Mouse (Mus musculus) liver, postnatal 0 days (tissue): ENCODE results near the gene Gm10065. TPM values are rescaled to one million over a fixed set of nuclear protein-coding genes. Genes with fewer than 3 reads are reported as not detected.
"Not testable (repeated sequence)": the region's sequence is repeated elsewhere in the genome, so short reads cannot be mapped to it uniquely, and the experiment has no call there.

ENCODE experiments used
- ATAC-seq: fragments of 200-750 bp; cut with Nextera tagmentation; 2 replicates; pipeline ENCODE4 v1.8.0; 2017; ENCODE audit warnings: mild to moderate bottlenecking, moderate library complexity
- DNase-seq: peaks from one replicate; pipeline ENCODE4 v3.0.0-alpha.2; 2016
- H3K27ac ChIP-seq: fragments of 300-500 bp; sonication (generic); 2 replicates; pipeline ENCODE4 v1.5.1; 2014; ENCODE audit warnings: antibody characterized with exemption, moderate library complexity, mild to moderate bottlenecking, low read depth
- H3K27me3 ChIP-seq: fragments of 300-500 bp; sonication (generic); 2 replicates; pipeline ENCODE4 v1.6.1; 2014; ENCODE audit warnings: low read length, control low read depth, mixed read lengths; ENCODE audit not compliant: insufficient read depth
- H3K36me3 ChIP-seq: fragments of 300-500 bp; sonication (generic); replicated peaks from 2 replicates; pipeline ENCODE4 v1.6.1; 2014; ENCODE audit warnings: mild to moderate bottlenecking, control low read depth, low read length, moderate library complexity, mixed read lengths; ENCODE audit not compliant: insufficient read depth
- H3K4me1 ChIP-seq: fragments of 300-500 bp; sonication (generic); 2 replicates; pipeline ENCODE4 v1.6.1; 2014; ENCODE audit warnings: antibody characterized with exemption, mild to moderate bottlenecking, control low read depth; ENCODE audit not compliant: insufficient read depth
- H3K4me2 ChIP-seq: fragments of 300-500 bp; sonication (generic); 2 replicates; pipeline ENCODE4 v1.6.1; 2014; ENCODE audit warnings: low read depth, mild to moderate bottlenecking, low read length, moderate library complexity, mixed read lengths
- H3K4me3 ChIP-seq: fragments of 300-500 bp; sonication (generic); 2 replicates; pipeline ENCODE4 v1.5.1; 2014; ENCODE audit warnings: low read depth, low read length
- H3K9ac ChIP-seq: fragments of 300-500 bp; sonication (generic); replicated peaks from 2 replicates; pipeline ENCODE4 v1.6.1; 2014; ENCODE audit warnings: mild to moderate bottlenecking, moderate library complexity
- H3K9me3 ChIP-seq: fragments of 300-500 bp; sonication (generic); 2 replicates; pipeline ENCODE4 v1.6.1; 2016; ENCODE audit warnings: mild to moderate bottlenecking, control low read depth, low read length, mixed read lengths
- CTCF ChIP-seq: sonication (generic); IDR thresholded peaks from 2 replicates; pipeline ENCODE4 v1.5.1; 2016; ENCODE audit warnings: antibody characterized with exemption, low read depth
- EP300 ChIP-seq: IDR thresholded peaks from 2 replicates; pipeline ENCODE4 v1.6.1; 2016; ENCODE audit warnings: antibody characterized with exemption, low read depth, mild to moderate bottlenecking
- WGBS: fragments of 180-500 bp; shearing (Covaris S2); extraction: QIAGEN DNeasy Blood & Tissue Kit; methylation state at CpG from one replicate; pipeline ENCODE4 v1.1.7; 2014; ENCODE audit not compliant: insufficient replicate concordance; 5-methylcytosine and 5-hydroxymethylcytosine counted together
- polyA plus RNA-seq: library from polyadenylated mRNA; unstranded; fragments of >200 nt; fragmentation: Nextera tagmentation; extraction: Ambion mirVana; gene quantifications from 2 replicates; pipeline ENCODE4 v1.2.1, GENCODE M21; 2015

Gm10065 gene
- polyA plus RNA-seq, result not detected in 2 replicates

GRCm38 (mm10) chr13:21478759-21479670, at the start of gene Gm10065, which contains the start of gene Zkscan4:
Gene Gm10065 (minus strand): TSS chr13:21479441.
Gene Zkscan4 (plus strand): TSS chr13:21478907.
- not testable (repeated sequence) for H3K4me1 ChIP-seq, H3K36me3 ChIP-seq, H3K9me3 ChIP-seq, H3K27me3 ChIP-seq
- WGBS, result 4% methylated on average over 25 of the region's 31 CpGs
- Histone ChIP-seq H3K4me2 (peak within 1 kb of the TSS; percentile 83), H3K27ac (peak within 1 kb of the TSS; percentile 84), H3K9ac (peak within 1 kb of the TSS; percentile 41), H3K4me3 (peak within 1 kb of the TSS; percentile 52)
- peak; percentile 89 for ATAC-seq
- DNase-seq, result peak; percentile 56

DNA sequence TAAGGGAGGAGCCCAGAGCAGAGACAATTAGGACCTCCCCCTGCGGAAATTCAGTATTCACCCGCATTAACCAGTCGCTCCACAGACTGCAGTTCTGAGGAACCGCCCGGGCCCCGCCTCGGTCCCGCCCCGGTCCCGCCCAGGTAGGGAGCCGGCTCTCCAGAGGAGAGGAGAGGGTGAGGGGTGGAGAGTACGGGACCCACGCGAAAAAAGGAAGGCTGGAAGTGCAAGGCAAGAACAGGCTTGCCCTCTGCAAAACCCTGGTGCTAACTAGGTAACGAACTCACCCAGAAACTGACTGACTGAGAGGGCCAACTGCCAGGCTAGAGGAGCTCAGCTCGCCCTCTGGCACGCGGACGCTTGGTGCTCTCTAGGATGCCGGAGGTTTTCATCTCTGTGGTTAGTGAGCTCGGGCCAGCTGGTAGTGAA, 27.0 kb upstream of the Gm10065 start:
- no peaks in the 10 kb centered on the region for H3K27me3 ChIP-seq
- no peaks in the 10 kb centered on the region for H3K36me3 ChIP-seq
- peak; percentile 100 for ATAC-seq
- H3K4me2 ChIP-seq, result peak overlapping the region; percentile 63
- H3K4me1 ChIP-seq, result 0 out of 2 replicates have a peak, but pooled peaks cover 3% of the 10 kb centered on the region
- H3K9ac ChIP-seq, result peak overlapping the region; percentile 60
- H3K4me3 ChIP-seq, result peak overlapping the region; percentile 63
- H3K9me3 ChIP-seq, result no peaks in the 10 kb centered on the region
- TF ChIP-seq EP300, result no peak
- no peak for TF ChIP-seq CTCF
- WGBS, result under 1% methylated on average over 21 of the region's 21 CpGs
- DNase-seq, result peak; percentile 92
- H3K27ac ChIP-seq, result peak overlapping the region; percentile 69

DNA sequence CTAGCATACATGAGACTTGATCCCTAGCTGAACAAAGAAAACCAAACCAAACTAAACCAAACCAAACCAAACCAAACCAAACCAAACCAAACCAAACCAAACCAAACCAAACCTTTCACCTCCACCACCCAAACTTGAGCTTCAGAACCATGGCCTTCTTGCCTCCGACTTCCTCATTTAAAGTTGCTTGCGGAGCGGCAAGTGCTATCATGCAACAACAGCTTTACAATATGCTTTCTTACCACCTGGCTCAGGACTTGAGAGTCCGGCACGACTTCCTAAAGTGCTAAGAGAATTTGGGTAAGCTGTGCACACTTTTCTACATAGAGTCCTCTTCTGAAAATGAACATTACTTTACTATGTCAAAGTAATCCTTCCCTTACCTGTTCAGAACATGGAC, 23.1 kb upstream of the Gm10065 start:
- Histone ChIP-seq H3K4me2 (no peak overlapping the region), H3K27me3 (no peaks in the 10 kb centered on the region), H3K4me3 (no peak overlapping the region), H3K36me3 (no peaks in the 10 kb centered on the region), H3K9ac (no peak overlapping the region), H3K27ac (no peak overlapping the region), H3K9me3 (no peaks in the 10 kb centered on the region), H3K4me1 (0 out of 2 replicates have a peak, but pooled peaks cover 3% of the 10 kb centered on the region)
- DNase-seq (no peak), ATAC-seq (no peak)
- TF ChIP-seq CTCF, result no peak
- TF ChIP-seq EP300, result no peak
- WGBS, result 73% methylated on average over 5 of the region's 5 CpGs

DNA sequence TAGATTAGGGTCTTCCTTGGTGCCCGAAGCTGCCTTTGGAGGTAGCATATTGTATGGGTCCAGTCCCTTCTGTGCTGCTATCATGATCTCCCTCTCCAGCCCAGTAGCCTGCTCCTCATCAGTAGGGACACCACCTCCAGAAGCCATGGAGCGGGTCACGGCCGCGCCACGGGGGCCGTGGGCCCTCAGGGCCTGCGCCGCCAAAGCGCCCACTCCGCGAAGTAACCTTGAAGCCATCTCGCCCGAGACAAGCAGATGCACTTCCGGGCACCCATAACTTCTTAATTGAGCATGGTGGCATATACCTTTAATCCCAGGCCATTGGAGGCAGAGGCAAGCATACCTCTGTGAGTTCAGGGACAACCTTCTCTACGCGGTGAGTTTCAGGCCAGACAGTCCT, 21.9 kb upstream of the Gm10065 start, which contains the start of gene Gm11273:
Gene Gm11273 (minus strand): TSS at position 237 of the 400 bp plus-strand sequence.
- not testable (repeated sequence) for H3K27ac ChIP-seq, H3K27me3 ChIP-seq, DNase-seq, ATAC-seq, H3K9ac ChIP-seq, H3K4me3 ChIP-seq, H3K4me2 ChIP-seq, H3K36me3 ChIP-seq, H3K4me1 ChIP-seq, H3K9me3 ChIP-seq
- 92% methylated on average over 16 of the region's 17 CpGs for WGBS

GRCm38 (mm10) chr13:21495080-21495479, 15.8 kb upstream of the Gm10065 start, which contains the start of gene AK157302:
Gene AK157302 (plus strand): TSS chr13:21495223.
- DNase-seq (no peak), ATAC-seq (no peak)
- 87% methylated on average over 21 of the region's 21 CpGs for WGBS
- no peaks in the 10 kb centered on the region for H3K4me1 ChIP-seq
- H3K9me3 ChIP-seq, result no peaks in the 10 kb centered on the region
- no peak within 1 kb of the TSS for H3K4me3 ChIP-seq
- TF ChIP-seq EP300 (no peak), CTCF (no peak)
- no peaks in the 10 kb centered on the region for H3K36me3 ChIP-seq
- H3K9ac ChIP-seq, result no peak within 1 kb of the TSS
- no peak within 1 kb of the TSS for H3K4me2 ChIP-seq
- no peak within 1 kb of the TSS for H3K27ac ChIP-seq
- H3K27me3 ChIP-seq, result no peaks in the 10 kb centered on the region

DNA sequence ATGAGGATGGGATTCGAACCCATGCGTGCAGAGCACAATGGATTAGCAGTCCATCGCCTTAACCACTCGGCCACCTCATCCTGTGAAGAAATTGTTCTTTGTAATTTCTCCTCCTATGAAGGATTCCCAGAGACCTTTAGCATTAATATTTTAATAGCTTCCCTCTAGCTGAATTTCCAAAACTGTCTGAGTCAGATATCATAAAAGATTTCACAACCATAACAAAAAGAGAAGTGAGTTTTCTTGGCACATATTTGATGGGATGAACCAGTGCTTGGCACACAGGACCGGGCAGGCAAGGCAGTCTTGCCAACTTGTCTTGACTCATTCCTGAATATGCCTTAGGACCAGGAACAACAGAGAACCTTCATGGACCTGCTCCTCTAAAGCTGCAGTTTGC, 13.6 kb upstream of the Gm10065 start:
- Histone ChIP-seq H3K4me3 (no peak overlapping the region), H3K4me2 (no peak overlapping the region), H3K9ac (no peak overlapping the region), H3K9me3 (no peaks in the 10 kb centered on the region), H3K4me1 (no peaks in the 10 kb centered on the region), H3K27me3 (no peaks in the 10 kb centered on the region), H3K36me3 (no peaks in the 10 kb centered on the region), H3K27ac (no peak overlapping the region)
- no peak for TF ChIP-seq EP300
- TF ChIP-seq CTCF, result no peak
- ATAC-seq (no peak), DNase-seq (no peak)
- WGBS, result 85% methylated on average over 5 of the region's 5 CpGs
